Mouse (Mus musculus) layer of hippocampus, adult 8-10 months (tissue): ENCODE measurements around the gene Pdcd1lg2. TPM values are rescaled to one million over a fixed set of nuclear protein-coding genes. Genes with fewer than 3 reads are reported as not detected.

ENCODE experiments used
- DNase-seq, 2 experiments: peaks; one replicate each; pipeline ENCODE4 v3.0.0; 2022; ENCODE audit warnings: low spot score in 2 of 2
- total RNA-seq, 4 experiments: library from RNA; stranded (reverse); gene quantifications; 2 replicates each; pipeline ENCODE4 v1.2.4; 2022

Gene Pdcd1lg2
- total RNA-seq, 4 experiments from 2014 or later = 0.27 to 0.37 TPM; not detected in 2

GRCm38 (mm10) chr19:29468941-29469685 lies 58.4 kb downstream of the Pdcd1lg2 start:
- DNase-seq = no peak

GRCm38 (mm10) chr19:29469686-29470254 lies 59.1 kb downstream of the Pdcd1lg2 start:
- DNase-seq = no peak

- DNase-seq = no peak
These were observed 59.9 kb downstream of the Pdcd1lg2 start for GRCm38 (mm10) chr19:29470652-29471051.

GRCm38 (mm10) chr19:29472424-29472823 lies 61.7 kb downstream of the Pdcd1lg2 start:
- DNase-seq = no peak

- no peak for DNase-seq
These were observed 62.2 kb downstream of the Pdcd1lg2 start for GRCm38 (mm10) chr19:29472946-29473345.

GRCm38 (mm10) chr19:29474803-29475202 lies 64.1 kb downstream of the Pdcd1lg2 start:
- DNase-seq = no peak

- no peak for DNase-seq
These were observed 64.5 kb downstream of the Pdcd1lg2 start for GRCm38 (mm10) chr19:29475210-29475620.

- DNase-seq = no peak
These were observed 67.9 kb downstream of the Pdcd1lg2 start for GRCm38 (mm10) chr19:29478598-29478997.

- no peak for DNase-seq
These were observed 70.9 kb downstream of the Pdcd1lg2 start for GRCm38 (mm10) chr19:29481578-29481977.

GRCm38 (mm10) chr19:29482148-29482547 lies 71.4 kb downstream of the Pdcd1lg2 start:
- no peak for DNase-seq

GRCm38 (mm10) chr19:29482637-29483036 lies 71.9 kb downstream of the Pdcd1lg2 start:
- DNase-seq = no peak

GRCm38 (mm10) chr19:29483386-29483785 lies 72.7 kb downstream of the Pdcd1lg2 start:
- no peak for DNase-seq

- no peak for DNase-seq
These were observed 73.8 kb downstream of the Pdcd1lg2 start for GRCm38 (mm10) chr19:29484537-29484936.

- DNase-seq = no peak
These were observed 74.7 kb downstream of the Pdcd1lg2 start for GRCm38 (mm10) chr19:29485257-29485948.

GRCm38 (mm10) chr19:29486545-29487206 lies 76.0 kb downstream of the Pdcd1lg2 start:
- no peak for DNase-seq

- no peak for DNase-seq
These were observed 76.8 kb downstream of the Pdcd1lg2 start for GRCm38 (mm10) chr19:29487326-29488072.

GRCm38 (mm10) chr19:29488073-29488390 lies 77.3 kb downstream of the Pdcd1lg2 start:
- DNase-seq = no peak

GRCm38 (mm10) chr19:29488420-29488819 lies 77.7 kb downstream of the Pdcd1lg2 start:
- DNase-seq = no peak

GRCm38 (mm10) chr19:29489785-29490284 lies 79.1 kb downstream of the Pdcd1lg2 start:
- DNase-seq = no peak

- no peak for DNase-seq
These were observed 80.7 kb downstream of the Pdcd1lg2 start for GRCm38 (mm10) chr19:29491467-29491866.

GRCm38 (mm10) chr19:29494454-29494853 lies 83.7 kb downstream of the Pdcd1lg2 start:
- DNase-seq = no peak
